Mouse (Mus musculus) liver, postnatal 0 days (tissue): ENCODE data around the gene Garem2.

Experiments used
- CTCF ChIP-seq: sonication (generic); IDR thresholded peaks from 2 replicates; pipeline ENCODE4 v1.5.1; 2016; ENCODE audit warnings: antibody characterized with exemption, low read depth
- EP300 ChIP-seq: IDR thresholded peaks from 2 replicates; pipeline ENCODE4 v1.6.1; 2016; ENCODE audit warnings: antibody characterized with exemption, low read depth, mild to moderate bottlenecking

GRCm38 (mm10) chr5:30071677-30072076, 33.3 kb upstream of the Garem2 start:
- TF ChIP-seq CTCF (no peak), EP300 (no peak)
